Mouse (Mus musculus) megakaryocyte, embryonic 14.5 days (primary cell): Measurements from ENCODE around the gene Efcab3.

Experiments
- FLI1 ChIP-seq: IDR thresholded peaks from 2 replicates; pipeline ENCODE4 v1.6.1; 2012; ENCODE audit warnings: low read length, inconsistent platforms, mixed read lengths
- GATA1 ChIP-seq: IDR thresholded peaks from 3 replicates; pipeline ENCODE4 v1.6.1; 2012; ENCODE audit warnings: mixed read lengths, low read length, inconsistent platforms, borderline replicate concordance

GRCm38 (mm10) chr11:105035081-105035480 is 28.3 kb upstream of the Efcab3 start:
- TF ChIP-seq GATA1 (no peak), FLI1 (no peak)
